ENCODE assay signal across 8 mouse cellular contexts in genomic region chr13:96388042-96388888, GRCm38 (mm10). TPM values are rescaled to one million over a fixed set of nuclear protein-coding genes. Genes with fewer than 3 reads are reported as not detected.
DNase-seq lines count a peak whose midpoint lies in the region; ATAC-seq lines count a peak whose summit lies in the region.

Gene Poc5, plus strand, starts transcription at chr13:96388294.

- DNase-seq in adrenal gland, adult (ENCODE audit: inconsistent age in 2 of 2, low spot score in 1 of 2): peak; percentile 98 to 100
- peak; percentile 100 for DNase-seq in embryo, embryonic 10.5 days (ENCODE audit: low spot score)
- DNase-seq in gastrocnemius, postnatal 14 days: peak; percentile 96
- peak; percentile 98 to 99 for DNase-seq in left cerebral cortex, postnatal 10 days (ENCODE audit: extremely low spot score in 1 of 2, low spot score in 2 of 2)
- DNase-seq in right cerebral cortex, postnatal 25 days: peak; percentile 99
- peak; percentile 97 for DNase-seq in urinary bladder, postnatal 4 days (ENCODE audit: low spot score in 2 of 2)

- intact Hi-C loops in gastrocnemius, postnatal 14 days (cut with DNase I; ENCODE audit: low total_unique reads): no loop called here
- intact Hi-C loops in left cerebral cortex, postnatal 10 days (cut with DNase I): no loop called here

- ATAC-seq in inflammation-experienced regulatory T-cells, adult 6 months: peak; percentile 98
- peak; percentile 99 for ATAC-seq in megakaryocyte-erythroid progenitor cell, adult 5-6 weeks (replicated peaks; ENCODE audit: low FRiP score, low TSS enrichment, poor library complexity, severe bottlenecking)

RNA-seq across cellular contexts. Expression of gene Poc5, which starts in this region (rescaled TPM):
- total RNA-seq in gastrocnemius, postnatal 14 days (2021): 1 to 10 TPM; 6.7 to 7.9 TPM
- polyA plus RNA-seq in inflammation-experienced regulatory T-cells, adult 6 months (2017; shearing (Covaris generic)): 10 to 100 TPM; 11.6 to 15.1 (median 12.6) TPM
- total RNA-seq in left cerebral cortex, postnatal 10 days (2021): 10 to 100 TPM; 28.2 to 30.9 TPM
- total RNA-seq in megakaryocyte-erythroid progenitor cell, adult 5-6 weeks (2014; fragmentation: Nextera tagmentation): 11.5 and 29.5 TPM in 2 replicates
- 15.1 and 15.6 TPM in 2 replicates for total RNA-seq in megakaryocyte-erythroid progenitor cell, adult 5-6 weeks (2017)

Comparison
In these comparisons a context has a peak if more than half of its experiments do, and no peak if none do; other contexts are left out.
1. Peak in every context shown above with its lines: DNase-seq and ATAC-seq.